Mouse (Mus musculus) stomach, embryonic 16.5 days (tissue): ENCODE data around the gene Dnah2. TPM values are rescaled to one million over a fixed set of nuclear protein-coding genes. Genes with fewer than 3 reads are reported as not detected.

Source experiments
- ATAC-seq: fragments of 200-750 bp; cut with Nextera tagmentation; 2 replicates; pipeline ENCODE4 v1.8.0; 2017; ENCODE audit warnings: moderate number of reproducible peaks, moderate TSS enrichment; ENCODE audit not compliant: insufficient read depth, low FRiP score
- H3K27ac ChIP-seq: fragments of 300-500 bp; sonication (generic); 2 replicates; pipeline ENCODE4 v1.5.1; 2014; ENCODE audit warnings: low read length
- H3K27me3 ChIP-seq: fragments of 300-500 bp; sonication (generic); 2 replicates; pipeline ENCODE4 v1.6.1; 2014; ENCODE audit warnings: low read length, control low read depth, mixed read lengths; ENCODE audit not compliant: control insufficient read depth, insufficient read depth
- H3K36me3 ChIP-seq: fragments of 300-500 bp; sonication (generic); 2 replicates; pipeline ENCODE4 v1.6.1; 2014; ENCODE audit warnings: low read length; ENCODE audit not compliant: control insufficient read depth, insufficient read depth
- H3K4me1 ChIP-seq: fragments of 300-500 bp; sonication (generic); 2 replicates; pipeline ENCODE4 v1.6.1; 2014; ENCODE audit warnings: low read length, control low read depth, mixed read lengths; ENCODE audit not compliant: control insufficient read depth, insufficient read depth
- H3K4me2 ChIP-seq: fragments of 300-500 bp; sonication (generic); 2 replicates; pipeline ENCODE4 v1.6.1; 2014; ENCODE audit warnings: low read depth, low read length, mixed read lengths
- H3K4me3 ChIP-seq: fragments of 300-500 bp; sonication (generic); replicated peaks from 2 replicates; pipeline ENCODE4 v1.5.1; 2014; ENCODE audit warnings: mild to moderate bottlenecking, low read length
- H3K9ac ChIP-seq: fragments of 300-500 bp; sonication (generic); 2 replicates; pipeline ENCODE4 v1.6.1; 2014; ENCODE audit warnings: low read length
- H3K9me3 ChIP-seq: fragments of 300-500 bp; sonication (generic); replicated peaks from 2 replicates; pipeline ENCODE4 v1.6.1; 2016; ENCODE audit warnings: low read length, control low read depth; ENCODE audit not compliant: control insufficient read depth
- WGBS: fragments of 180-500 bp; shearing (Covaris S2); extraction: QIAGEN DNeasy Blood & Tissue Kit; methylation state at CpG from one replicate; pipeline ENCODE4 v1.1.7; 2014; 5-methylcytosine and 5-hydroxymethylcytosine counted together
- polyA plus RNA-seq: library from polyadenylated mRNA; unstranded; fragments of >200 nt; fragmentation: Nextera tagmentation; extraction: Ambion mirVana; gene quantifications from 2 replicates; pipeline ENCODE4 v1.2.1, GENCODE M21; 2015

The Dnah2 gene
- polyA plus RNA-seq, 1 experiment from 2014 or later: 0.54 TPM

GRCm38 (mm10) chr11:69426246-69426645 lies 122.7 kb downstream of the Dnah2 start:
- Histone ChIP-seq H3K36me3 (no peaks in the 10 kb centered on the region), H3K9me3 (no peaks in the 10 kb centered on the region), H3K27ac (no peak overlapping the region), H3K9ac (no peak overlapping the region), H3K27me3 (peaks cover 4% of the 10 kb centered on the region), H3K4me2 (no peak overlapping the region), H3K4me1 (peaks cover 15% of the 10 kb centered on the region), H3K4me3 (no peak overlapping the region)
- WGBS: 80% methylated on average over 2 of the region's 2 CpGs
- no peak for ATAC-seq

- 59% methylated on average over 6 of the region's 6 CpGs for WGBS
- Histone ChIP-seq H3K4me3 (no peak overlapping the region), H3K4me2 (no peak overlapping the region), H3K27me3 (peaks cover 6% of the 10 kb centered on the region), H3K36me3 (no peaks in the 10 kb centered on the region), H3K9ac (no peak overlapping the region), H3K4me1 (peaks cover 26% of the 10 kb centered on the region), H3K9me3 (no peaks in the 10 kb centered on the region), H3K27ac (no peak overlapping the region)
- no peak for ATAC-seq
Observed at GRCm38 (mm10) chr11:69423885-69424284, 125.0 kb downstream of the Dnah2 start.

GRCm38 (mm10) chr11:69422842-69423241 lies 126.1 kb downstream of the Dnah2 start:
- H3K4me2 ChIP-seq: no peak overlapping the region
- WGBS: 85% methylated on average over 10 of the region's 10 CpGs

GRCm38 (mm10) chr11:69421131-69421977 lies 127.6 kb downstream of the Dnah2 start:
- Histone ChIP-seq H3K4me2 (no peak overlapping the region), H3K27me3 (peaks cover 6% of the 10 kb centered on the region), H3K9me3 (no peaks in the 10 kb centered on the region), H3K4me1 (peaks cover 18% of the 10 kb centered on the region), H3K36me3 (no peaks in the 10 kb centered on the region), H3K4me3 (no peak overlapping the region), H3K27ac (no peak overlapping the region), H3K9ac (peak overlapping the region; percentile 25)
- 27% methylated on average over 25 of the region's 25 CpGs for WGBS
- no peak for ATAC-seq

More at GRCm38 (mm10) chr11:69422842-69423241, 126.1 kb downstream of the Dnah2 start:
- H3K9me3 ChIP-seq: no peaks in the 10 kb centered on the region
- peaks cover 18% of the 10 kb centered on the region for H3K4me1 ChIP-seq
- no peak overlapping the region for H3K4me3 ChIP-seq
- no peak for ATAC-seq
- no peak overlapping the region for H3K9ac ChIP-seq
- peaks cover 6% of the 10 kb centered on the region for H3K27me3 ChIP-seq
- no peak overlapping the region for H3K27ac ChIP-seq
- no peaks in the 10 kb centered on the region for H3K36me3 ChIP-seq

- Histone ChIP-seq H3K27ac (no peak overlapping the region), H3K36me3 (no peaks in the 10 kb centered on the region), H3K9ac (peak overlapping the region; percentile 27), H3K27me3 (peaks cover 6% of the 10 kb centered on the region), H3K9me3 (no peaks in the 10 kb centered on the region), H3K4me2 (peak overlapping the region; percentile 98), H3K4me1 (peaks cover 18% of the 10 kb centered on the region), H3K4me3 (peak overlapping the region; percentile 67)
- WGBS: 17% methylated on average over 10 of the region's 10 CpGs
- ATAC-seq: no peak
Observed at GRCm38 (mm10) chr11:69420554-69421000, 128.3 kb downstream of the Dnah2 start.

- Histone ChIP-seq H3K27ac (peak overlapping the region; percentile 99), H3K4me2 (peak overlapping the region; percentile 98), H3K9ac (peak overlapping the region; percentile 72), H3K27me3 (peaks cover 6% of the 10 kb centered on the region), H3K9me3 (no peaks in the 10 kb centered on the region), H3K36me3 (no peaks in the 10 kb centered on the region), H3K4me3 (peak overlapping the region; percentile 67), H3K4me1 (peaks cover 21% of the 10 kb centered on the region)
- WGBS: under 1% methylated on average over 31 of the region's 31 CpGs
- ATAC-seq: no peak
Observed at GRCm38 (mm10) chr11:69419813-69420553, 128.9 kb downstream of the Dnah2 start.

GRCm38 (mm10) chr11:69419443-69419812 lies 129.5 kb downstream of the Dnah2 start:
- Histone ChIP-seq H3K9ac (peak overlapping the region; percentile 72), H3K36me3 (no peaks in the 10 kb centered on the region), H3K4me1 (peaks cover 26% of the 10 kb centered on the region), H3K4me3 (peak overlapping the region; percentile 67), H3K27ac (peak overlapping the region; percentile 99), H3K27me3 (peaks cover 6% of the 10 kb centered on the region), H3K4me2 (peak overlapping the region; percentile 98), H3K9me3 (no peaks in the 10 kb centered on the region)
- WGBS: under 1% methylated on average over 19 of the region's 19 CpGs
- ATAC-seq: no peak

- peak; percentile 91 for ATAC-seq
Observed at GRCm38 (mm10) chr11:69418481-69419442, 130.1 kb downstream of the Dnah2 start.

More at GRCm38 (mm10) chr11:69418481-69419442, 130.1 kb downstream of the Dnah2 start:
- Histone ChIP-seq H3K4me1 (peaks cover 33% of the 10 kb centered on the region), H3K4me2 (peak overlapping the region; percentile 98), H3K9ac (peak overlapping the region; percentile 81), H3K36me3 (no peaks in the 10 kb centered on the region), H3K4me3 (peak overlapping the region; percentile 67), H3K27ac (peak overlapping the region; percentile 99), H3K27me3 (peaks cover 6% of the 10 kb centered on the region), H3K9me3 (no peaks in the 10 kb centered on the region)
- WGBS: under 1% methylated on average over 45 of the region's 45 CpGs
